Mouse (Mus musculus) embryonic facial prominence, embryonic 14.5 days (tissue): ENCODE measurements around the gene Fn1. TPM values are rescaled to one million over a fixed set of nuclear protein-coding genes. Genes with fewer than 3 reads are reported as not detected.

ENCODE experiments used
- ATAC-seq: fragments of 200-750 bp; cut with Nextera tagmentation; 2 replicates; pipeline ENCODE4 v1.8.0; 2017; ENCODE audit warnings: low read depth, moderate number of reproducible peaks, moderate TSS enrichment
- DNase-seq: peaks from one replicate; pipeline ENCODE4 v3.0.0-alpha.2; 2015; ENCODE audit warnings: low spot score
- H3K27ac ChIP-seq: fragments of 300-500 bp; sonication (generic); replicated peaks from 2 replicates; pipeline ENCODE4 v1.5.1; 2014; ENCODE audit warnings: low read depth, mild to moderate bottlenecking, low read length, moderate library complexity
- H3K27me3 ChIP-seq: fragments of 300-500 bp; sonication (generic); replicated peaks from 2 replicates; pipeline ENCODE4 v1.6.1; 2014; ENCODE audit warnings: low read length; ENCODE audit not compliant: control insufficient read depth, insufficient read depth
- H3K36me3 ChIP-seq: fragments of 300-500 bp; sonication (generic); 2 replicates; pipeline ENCODE4 v1.6.1; 2014; ENCODE audit warnings: low read length, mixed read lengths; ENCODE audit not compliant: control insufficient read depth, insufficient read depth
- H3K4me1 ChIP-seq: fragments of 300-500 bp; sonication (generic); 2 replicates; pipeline ENCODE4 v1.6.1; 2014; ENCODE audit warnings: antibody characterized with exemption, low read length; ENCODE audit not compliant: control insufficient read depth, insufficient read depth
- H3K4me2 ChIP-seq: fragments of 300-500 bp; sonication (generic); 2 replicates; pipeline ENCODE4 v1.6.1; 2014; ENCODE audit warnings: low read depth, mild to moderate bottlenecking, low read length, moderate library complexity, mixed read lengths
- H3K4me3 ChIP-seq: fragments of 300-500 bp; sonication (generic); 2 replicates; pipeline ENCODE4 v1.5.1; 2014; ENCODE audit warnings: low read depth, mild to moderate bottlenecking, low read length
- H3K9ac ChIP-seq: fragments of 300-500 bp; sonication (generic); 2 replicates; pipeline ENCODE4 v1.6.1; 2014; ENCODE audit warnings: low read depth, mild to moderate bottlenecking, low read length, moderate library complexity, mixed read lengths
- H3K9me3 ChIP-seq: fragments of 300-500 bp; sonication (generic); 2 replicates; pipeline ENCODE4 v1.6.1; 2016; ENCODE audit warnings: low read length; ENCODE audit not compliant: control insufficient read depth
- WGBS: fragments of 180-500 bp; shearing (Covaris S2); extraction: QIAGEN DNeasy Blood & Tissue Kit; methylation state at CpG from one replicate; pipeline ENCODE4 v1.1.7; 2014; 5-methylcytosine and 5-hydroxymethylcytosine counted together
- polyA plus RNA-seq: library from polyadenylated mRNA; unstranded; fragments of >200 nt; fragmentation: Nextera tagmentation; extraction: Ambion mirVana; gene quantifications from 2 replicates; pipeline ENCODE4 v1.2.1, GENCODE M21; 2014

The Fn1 gene
- polyA plus RNA-seq: 277 and 304 TPM in 2 replicates

DNA sequence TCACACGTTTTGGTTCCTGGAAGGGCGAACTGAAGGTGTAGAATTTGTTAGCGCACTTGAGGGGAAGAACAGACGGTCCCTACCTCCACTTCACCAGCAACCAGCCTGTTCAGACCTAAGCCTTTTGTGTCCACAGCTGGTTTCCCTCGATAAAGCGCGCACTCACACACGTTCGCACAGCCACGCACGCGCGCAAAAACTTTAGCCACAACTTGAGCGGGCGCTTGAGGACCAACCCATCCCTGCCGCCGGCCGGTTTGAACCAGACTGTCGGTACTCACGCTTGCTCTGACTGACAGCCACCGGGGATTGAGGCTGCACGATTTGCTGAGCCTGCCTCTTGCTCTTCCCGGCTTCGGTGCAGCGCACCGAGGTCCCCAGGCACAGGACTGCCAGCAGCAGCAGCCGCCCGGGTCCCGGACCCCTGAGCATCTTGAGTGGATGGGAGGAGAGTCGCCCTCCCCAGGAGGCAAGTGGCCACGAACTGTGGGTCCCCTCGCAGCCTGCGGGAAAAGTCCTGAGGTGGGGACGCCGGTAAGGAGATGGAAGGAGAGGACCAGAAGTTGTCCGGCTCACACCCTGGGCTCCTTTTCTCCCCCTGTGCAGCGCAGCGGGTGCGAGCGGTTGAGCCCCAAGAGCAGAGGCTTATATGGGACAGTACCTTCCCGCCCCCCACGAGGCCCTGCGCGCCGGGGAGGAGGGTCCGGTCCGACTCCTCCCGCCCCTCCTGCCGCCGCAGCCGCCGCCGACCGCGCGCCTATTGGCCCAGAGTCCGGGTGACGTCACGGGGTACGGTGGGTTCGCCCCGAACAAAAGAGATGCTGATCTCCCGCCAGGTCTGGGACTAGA, at the start of gene Fn1:
Fn1 (minus strand) TSS at position 650 of the 849 bp plus-strand sequence.
- Histone ChIP-seq H3K4me1 (peaks cover 21% of the 10 kb centered on the region; the same call in 1 of the 2 replicates), H3K4me3 (peak within 1 kb of the TSS; percentile 85), H3K4me2 (peak within 1 kb of the TSS; percentile 78), H3K9ac (peak within 1 kb of the TSS; percentile 91), H3K27me3 (no peaks in the 10 kb centered on the region), H3K9me3 (no peaks in the 10 kb centered on the region), H3K36me3 (peaks cover 28% of the 10 kb centered on the region), H3K27ac (peak within 1 kb of the TSS; percentile 95)
- under 1% methylated on average over 44 of the region's 63 CpGs for WGBS
- ATAC-seq (peak; percentile 96), DNase-seq (peak; percentile 97)

DNA sequence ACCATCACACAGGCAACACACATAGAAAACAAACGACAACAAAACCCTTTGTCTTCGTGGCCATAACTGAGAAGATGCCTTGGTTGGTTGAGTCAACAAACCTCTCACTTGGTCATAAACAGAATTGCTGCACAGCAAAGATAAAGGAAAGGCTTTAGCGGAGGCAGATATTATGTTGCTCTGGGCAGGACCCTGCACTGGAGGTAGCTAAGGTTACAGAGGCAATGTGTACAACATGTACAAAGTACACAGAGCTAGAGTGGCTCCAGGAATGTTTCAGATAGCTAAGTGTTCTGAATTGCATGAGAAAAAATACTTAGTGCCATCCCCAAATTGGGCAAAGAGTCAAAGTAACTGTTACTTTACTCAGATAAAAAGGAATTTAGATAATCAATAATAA, 43.1 kb upstream of the Fn1 start:
- Histone ChIP-seq H3K4me3 (no peak overlapping the region), H3K27me3 (no peaks in the 10 kb centered on the region), H3K4me2 (no peak overlapping the region), H3K4me1 (peaks cover 9% of the 10 kb centered on the region), H3K9me3 (no peaks in the 10 kb centered on the region), H3K36me3 (no peaks in the 10 kb centered on the region), H3K27ac (no peak overlapping the region), H3K9ac (no peak overlapping the region)
- ATAC-seq (no peak), DNase-seq (no peak)
- 86% methylated on average over 3 of the region's 3 CpGs for WGBS

DNA sequence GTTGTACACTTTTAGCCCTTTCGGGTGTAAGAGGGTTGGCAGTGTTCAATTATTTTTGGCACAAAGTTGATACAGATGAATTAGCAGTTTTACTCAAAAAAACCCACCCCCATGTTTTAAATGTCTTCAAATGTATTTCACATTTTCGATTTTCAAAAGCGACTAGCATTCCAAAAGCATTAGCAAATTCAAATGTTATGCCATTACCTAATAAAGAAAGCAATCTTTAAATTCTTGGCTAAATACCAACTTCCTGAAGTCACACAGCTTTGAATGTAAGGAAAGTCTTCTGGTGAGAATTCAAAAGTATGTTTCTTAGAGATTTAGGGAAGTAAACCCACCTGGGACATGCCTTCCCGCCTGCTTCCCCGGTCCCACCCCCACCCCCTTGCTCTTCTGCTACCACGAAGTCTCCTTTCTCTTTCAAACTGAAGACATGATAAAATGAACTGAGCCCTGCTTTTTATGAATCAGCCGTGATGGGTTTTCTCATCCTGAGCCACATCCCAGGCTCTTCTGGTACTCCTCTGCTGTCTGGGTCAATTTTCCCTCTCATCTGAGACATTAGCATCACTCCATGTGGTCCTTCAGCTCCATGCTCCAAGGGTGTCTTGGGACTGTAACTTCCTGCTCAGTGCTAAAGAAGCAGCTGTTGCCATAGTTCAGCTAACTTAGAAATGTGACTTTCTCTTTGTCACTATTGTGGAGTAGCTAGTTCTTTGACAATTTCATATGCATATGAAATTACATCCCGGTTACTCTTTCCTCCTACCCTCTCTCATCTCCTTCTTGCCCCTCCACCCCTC, 38.7 kb upstream of the Fn1 start:
- Histone ChIP-seq H3K4me1 (peaks cover 9% of the 10 kb centered on the region), H3K9me3 (no peaks in the 10 kb centered on the region), H3K4me2 (no peak overlapping the region), H3K27ac (peak overlapping the region; percentile 6; the same call in 1 of the 2 replicates), H3K4me3 (no peak overlapping the region), H3K36me3 (no peaks in the 10 kb centered on the region), H3K9ac (no peak overlapping the region), H3K27me3 (no peaks in the 10 kb centered on the region)
- 45% methylated on average over 8 of the region's 8 CpGs for WGBS
- peak; percentile 53; the same call in 1 of the 2 replicates for ATAC-seq
- peak; percentile 61 for DNase-seq

DNA sequence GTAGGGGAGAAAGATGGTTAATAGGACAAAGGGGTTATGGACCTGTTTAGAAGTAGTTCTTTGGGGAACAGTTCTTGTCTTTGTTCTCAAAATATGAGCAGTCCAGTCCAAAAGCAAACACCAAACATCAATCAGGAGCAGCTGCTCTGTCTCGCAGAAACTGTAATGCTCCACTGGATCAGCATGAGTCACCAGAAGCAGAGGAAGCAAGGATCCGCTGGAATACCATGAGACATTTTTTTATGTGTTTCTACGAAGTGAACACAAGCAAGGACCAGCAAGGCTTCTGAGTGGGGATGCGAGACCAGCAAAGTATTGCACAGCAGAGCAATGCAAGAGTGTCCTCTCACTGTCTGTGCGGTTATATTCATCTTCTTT, 35.9 kb upstream of the Fn1 start:
- no peak for ATAC-seq
- no peak overlapping the region for H3K27ac ChIP-seq
- H3K4me2 ChIP-seq: no peak overlapping the region
- no peak for DNase-seq
- no peaks in the 10 kb centered on the region for H3K9me3 ChIP-seq
- H3K4me3 ChIP-seq: no peak overlapping the region
- peaks cover 9% of the 10 kb centered on the region for H3K4me1 ChIP-seq
- 90% methylated on average over 5 of the region's 5 CpGs for WGBS
- H3K36me3 ChIP-seq: no peaks in the 10 kb centered on the region
- H3K27me3 ChIP-seq: no peaks in the 10 kb centered on the region
- no peak overlapping the region for H3K9ac ChIP-seq

DNA sequence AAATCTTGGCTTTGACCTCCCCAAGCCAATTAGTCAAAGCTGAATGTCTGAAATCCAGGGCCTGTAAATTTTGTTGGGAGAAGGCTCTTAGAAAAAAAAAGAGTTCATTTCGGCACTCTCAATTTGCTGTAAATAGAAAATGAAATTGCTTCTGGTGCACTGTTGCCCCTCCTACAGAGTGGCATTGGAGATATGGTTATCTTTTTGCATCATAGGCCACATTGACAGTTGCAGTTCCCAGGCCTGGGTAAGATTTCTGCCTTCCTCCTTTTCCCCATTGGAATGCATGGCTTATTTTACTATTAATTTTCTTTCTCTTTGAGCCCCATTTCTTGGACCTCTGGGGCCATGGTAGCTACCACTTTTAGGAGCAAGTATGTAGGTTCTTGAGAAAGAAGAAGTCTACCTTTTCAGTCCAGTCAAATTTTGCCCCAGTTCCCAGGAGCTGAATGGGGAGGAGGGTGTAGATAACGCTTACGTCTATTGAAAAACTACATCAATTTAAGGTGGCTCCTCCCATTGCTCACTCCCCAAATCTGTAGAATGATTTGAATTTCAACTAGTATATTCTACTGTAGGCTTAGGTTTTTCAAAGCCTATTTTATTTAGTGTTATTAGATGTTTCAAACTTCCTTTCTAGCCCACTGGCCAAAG, 35.4 kb upstream of the Fn1 start:
- Histone ChIP-seq H3K9me3 (no peaks in the 10 kb centered on the region), H3K27me3 (no peaks in the 10 kb centered on the region), H3K9ac (no peak overlapping the region), H3K4me3 (no peak overlapping the region), H3K4me1 (peaks cover 12% of the 10 kb centered on the region), H3K27ac (no peak overlapping the region), H3K36me3 (no peaks in the 10 kb centered on the region), H3K4me2 (no peak overlapping the region)
- 94% methylated on average over 3 of the region's 3 CpGs for WGBS
- ATAC-seq (no peak), DNase-seq (no peak)

DNA sequence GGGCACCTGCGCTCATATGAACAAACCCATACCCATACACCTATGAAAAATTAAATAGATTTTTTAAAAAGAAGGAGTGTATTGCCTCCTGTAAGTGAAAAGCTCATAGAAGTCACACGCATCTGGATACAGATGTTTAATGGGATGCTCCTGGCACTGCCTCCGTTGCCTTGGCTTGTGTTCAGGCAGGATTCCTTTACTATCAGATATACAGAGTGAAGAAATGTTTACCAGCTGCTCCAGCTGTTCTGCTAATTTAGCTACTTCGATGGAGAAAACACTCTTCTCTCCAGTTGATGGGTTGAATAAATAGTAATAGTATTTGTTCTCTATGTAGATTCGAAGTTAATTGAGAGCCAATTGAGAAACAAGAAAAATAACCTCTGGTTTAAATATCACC, 33.8 kb upstream of the Fn1 start:
- Histone ChIP-seq H3K9ac (no peak overlapping the region), H3K4me2 (no peak overlapping the region), H3K27me3 (no peaks in the 10 kb centered on the region), H3K4me3 (no peak overlapping the region), H3K4me1 (peaks cover 18% of the 10 kb centered on the region), H3K36me3 (no peaks in the 10 kb centered on the region), H3K27ac (no peak overlapping the region), H3K9me3 (no peaks in the 10 kb centered on the region)
- DNase-seq: peak; percentile 55
- 64% methylated on average over 5 of the region's 5 CpGs for WGBS
- ATAC-seq: no peak

DNA sequence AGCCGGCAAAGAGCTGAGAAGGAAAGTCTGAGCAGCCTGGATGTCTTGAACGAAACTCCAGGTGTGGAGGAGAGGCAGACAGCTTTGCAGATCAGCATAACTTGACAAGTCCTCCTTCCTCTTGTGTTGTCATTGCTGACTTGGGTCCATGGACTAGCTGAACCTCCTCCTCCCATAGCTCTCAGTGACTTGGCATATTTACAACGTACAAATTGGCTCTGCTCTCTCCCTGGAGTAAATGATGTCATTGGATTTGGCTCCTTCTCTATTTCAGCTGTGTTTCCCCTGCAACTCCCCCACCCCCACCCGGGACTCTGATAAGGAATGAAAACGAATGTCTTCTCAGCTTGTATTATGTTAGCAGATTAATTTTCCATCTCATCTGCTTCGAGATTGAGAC, 30.7 kb upstream of the Fn1 start:
- Histone ChIP-seq H3K9ac (no peak overlapping the region), H3K9me3 (no peaks in the 10 kb centered on the region), H3K36me3 (no peaks in the 10 kb centered on the region), H3K27ac (no peak overlapping the region), H3K4me2 (no peak overlapping the region), H3K27me3 (no peaks in the 10 kb centered on the region), H3K4me1 (peaks cover 20% of the 10 kb centered on the region), H3K4me3 (no peak overlapping the region)
- ATAC-seq (peak; percentile 72), DNase-seq (peak; percentile 65)
- 53% methylated on average over 6 of the region's 6 CpGs for WGBS

DNA sequence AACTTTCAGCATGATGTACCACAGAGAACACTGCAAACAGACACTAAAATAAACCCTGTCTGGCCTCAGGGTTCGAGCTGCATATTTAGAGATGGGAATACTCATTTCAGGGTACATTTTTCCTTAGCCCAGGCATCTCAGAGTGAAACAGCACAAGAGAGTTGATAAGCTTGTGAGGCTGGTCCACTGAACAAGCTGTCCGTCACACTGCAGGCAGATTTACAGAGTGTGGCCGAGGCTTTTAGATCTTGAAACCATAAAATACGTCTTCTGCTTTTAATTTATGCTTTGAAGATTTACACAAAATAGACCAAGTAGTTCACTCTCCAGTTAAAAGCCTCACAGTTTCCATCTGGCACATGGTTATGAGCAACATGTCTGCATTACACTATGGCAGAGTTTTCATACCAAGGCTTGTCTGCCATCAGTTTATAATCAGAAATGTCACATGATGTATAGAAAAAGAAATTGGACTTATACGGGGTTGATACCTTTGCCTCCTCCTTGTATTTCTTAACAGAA, 29.3 kb upstream of the Fn1 start:
- no peak for DNase-seq

More for the DNA sequence above, 29.3 kb upstream of the Fn1 start:
- Histone ChIP-seq H3K36me3 (no peaks in the 10 kb centered on the region), H3K4me2 (no peak overlapping the region), H3K27me3 (no peaks in the 10 kb centered on the region), H3K4me1 (peaks cover 20% of the 10 kb centered on the region), H3K4me3 (no peak overlapping the region), H3K9ac (no peak overlapping the region), H3K9me3 (no peaks in the 10 kb centered on the region), H3K27ac (peak overlapping the region; percentile 64)
- ATAC-seq: no peak
- WGBS: 32% methylated on average over 5 of the region's 5 CpGs
